Mouse (Mus musculus) telencephalon, adult 2 months (tissue): Measurements from ENCODE around the gene Dbi.

Source experiments
- DNase-seq: peaks from one replicate; pipeline ENCODE4 v3.0.0-alpha.2; 2011; ENCODE audit warnings: low read depth, low spot score

Dbi gene

GRCm38 (mm10) chr1:120083921-120084517, 36.9 kb downstream of the Dbi start:
- DNase-seq, result no peak

GRCm38 (mm10) chr1:120082957-120083585, 37.8 kb downstream of the Dbi start:
- DNase-seq, result no peak

GRCm38 (mm10) chr1:120080632-120081031, 40.2 kb downstream of the Dbi start:
- DNase-seq, result no peak

- DNase-seq, result no peak
Observed at GRCm38 (mm10) chr1:120077746-120078410, 43.0 kb downstream of the Dbi start.

- DNase-seq, result no peak
Observed at GRCm38 (mm10) chr1:120075507-120075906, 45.4 kb downstream of the Dbi start.

- DNase-seq, result no peak
Observed at GRCm38 (mm10) chr1:120074931-120075330, 45.9 kb downstream of the Dbi start.

GRCm38 (mm10) chr1:120074307-120074702, 46.6 kb downstream of the Dbi start:
- DNase-seq, result no peak

GRCm38 (mm10) chr1:120073519-120074306, 47.2 kb downstream of the Dbi start, which contains the start of gene Tmem37:
Gene Tmem37, minus strand, starts transcription at chr1:120074074.
- no peak for DNase-seq

- DNase-seq, result no peak
Observed at GRCm38 (mm10) chr1:120072900-120073299, 48.0 kb downstream of the Dbi start.

- no peak for DNase-seq
Observed at GRCm38 (mm10) chr1:120071133-120071532, 49.7 kb downstream of the Dbi start.

- no peak for DNase-seq
Observed at GRCm38 (mm10) chr1:120070168-120070567, 50.7 kb downstream of the Dbi start.

GRCm38 (mm10) chr1:120069120-120069519, 51.8 kb downstream of the Dbi start:
- no peak for DNase-seq

GRCm38 (mm10) chr1:120066625-120067024, 54.3 kb downstream of the Dbi start:
- DNase-seq, result no peak

GRCm38 (mm10) chr1:120066159-120066558, 54.7 kb downstream of the Dbi start:
- no peak for DNase-seq

GRCm38 (mm10) chr1:120064036-120064682, 56.7 kb downstream of the Dbi start:
- DNase-seq, result no peak
